Mouse (Mus musculus): ENCODE data around the gene Slc35e3.
"Not testable (repeated sequence)": the region's sequence is repeated elsewhere in the genome, so short reads cannot be mapped to it uniquely, and the experiment has no call there.

Gene Slc35e3

GRCm38 (mm10) chr10:117749787-117750343 lies 3.7 kb upstream of the Slc35e3 start:
- in situ Hi-C loops (cut with MboI, MseI), result no loop called here

GRCm38 (mm10) chr10:117749050-117749686 lies 3.0 kb upstream of the Slc35e3 start:
- in situ Hi-C loops (cut with MboI, MseI), result no loop called here

- in situ Hi-C loops (cut with MboI, MseI), result no loop called here
These were observed 2.3 kb upstream of the Slc35e3 start for GRCm38 (mm10) chr10:117748276-117749049.

GRCm38 (mm10) chr10:117747711-117748110 lies 1.5 kb upstream of the Slc35e3 start:
- in situ Hi-C loops (cut with MboI, MseI), result no loop called here

GRCm38 (mm10) chr10:117745570-117746296 lies 432 bp downstream of the Slc35e3 start:
- in situ Hi-C loops (cut with MboI, MseI), result not testable (repeated sequence)

GRCm38 (mm10) chr10:117743917-117744316 lies 2.2 kb downstream of the Slc35e3 start:
- in situ Hi-C loops (cut with MboI, MseI), result no loop called here

GRCm38 (mm10) chr10:117743182-117743581 lies 3.0 kb downstream of the Slc35e3 start:
- in situ Hi-C loops (cut with MboI, MseI), result no loop called here

GRCm38 (mm10) chr10:117742618-117743017 lies 3.5 kb downstream of the Slc35e3 start:
- in situ Hi-C loops (cut with MboI, MseI), result no loop called here

GRCm38 (mm10) chr10:117741698-117742475 lies 4.3 kb downstream of the Slc35e3 start:
- in situ Hi-C loops (cut with MboI, MseI), result no loop called here

- in situ Hi-C loops (cut with MboI, MseI), result no loop called here
These were observed 5.2 kb downstream of the Slc35e3 start for GRCm38 (mm10) chr10:117740921-117741320.

GRCm38 (mm10) chr10:117740171-117740570 lies 6.0 kb downstream of the Slc35e3 start:
- in situ Hi-C loops (cut with MboI, MseI), result no loop called here

GRCm38 (mm10) chr10:117739648-117739948 lies 6.6 kb downstream of the Slc35e3 start:
- in situ Hi-C loops (cut with MboI, MseI), result no loop called here

- in situ Hi-C loops (cut with MboI, MseI), result no loop called here
These were observed 7.1 kb downstream of the Slc35e3 start for GRCm38 (mm10) chr10:117738928-117739647.

GRCm38 (mm10) chr10:117738140-117738921 lies 7.8 kb downstream of the Slc35e3 start:
- in situ Hi-C loops (cut with MboI, MseI), result no loop called here

- in situ Hi-C loops (cut with MboI, MseI), result not testable (repeated sequence)
These were observed 8.7 kb downstream of the Slc35e3 start for GRCm38 (mm10) chr10:117737498-117737897.

GRCm38 (mm10) chr10:117737075-117737474 lies 9.1 kb downstream of the Slc35e3 start:
- in situ Hi-C loops (cut with MboI, MseI), result no loop called here

GRCm38 (mm10) chr10:117736573-117736972 lies 9.6 kb downstream of the Slc35e3 start:
- in situ Hi-C loops (cut with MboI, MseI), result no loop called here

- in situ Hi-C loops (cut with MboI, MseI), result not testable (repeated sequence)
These were observed 10.8 kb downstream of the Slc35e3 start for GRCm38 (mm10) chr10:117735396-117735795.

GRCm38 (mm10) chr10:117734104-117734852 lies 11.9 kb downstream of the Slc35e3 start:
- in situ Hi-C loops (cut with MboI, MseI), result not testable (repeated sequence)

Data from T-helper 2 cell (primary cell).